Mouse (Mus musculus) gastrocnemius, postnatal 10 days (tissue): ENCODE measurements around the gene Cmtr1. TPM values are rescaled to one million over a fixed set of nuclear protein-coding genes. Genes with fewer than 3 reads are reported as not detected.
"Not testable (repeated sequence)": the region's sequence is repeated elsewhere in the genome, so short reads cannot be mapped to it uniquely, and the experiment has no call there.

Experiments used
- DNase-seq: peaks from one replicate; pipeline ENCODE4 v3.0.0; 2021; ENCODE audit warnings: mixed read lengths
- total RNA-seq, 2 experiments: library from RNA; stranded (reverse); gene quantifications; 2 replicates each; pipeline ENCODE4 v1.2.3; 2021

The Cmtr1 gene
- total RNA-seq, 2 experiments from 2014 or later = 46.1 to 51.9 TPM

DNA sequence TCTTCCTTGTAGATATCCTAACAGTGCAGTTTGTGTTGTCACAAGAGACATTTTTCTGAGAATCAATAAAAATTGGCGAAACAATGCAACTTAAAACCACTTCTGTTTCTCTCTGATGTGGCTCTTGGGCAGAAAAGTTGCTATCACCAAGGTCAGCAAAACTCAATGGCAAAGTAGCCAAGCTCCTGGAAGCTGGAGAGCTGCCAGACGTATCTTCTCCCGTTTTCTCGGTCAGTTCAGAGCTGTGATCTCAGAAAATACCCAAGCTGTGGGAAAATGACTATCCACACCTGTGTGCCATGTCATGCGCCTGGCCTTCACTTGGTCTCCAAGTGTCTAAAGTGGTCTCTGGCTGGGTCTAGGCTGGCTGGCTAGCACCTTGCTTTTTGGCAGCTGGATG lies 45.5 kb downstream of the Cmtr1 start:
- no peak for DNase-seq

DNA sequence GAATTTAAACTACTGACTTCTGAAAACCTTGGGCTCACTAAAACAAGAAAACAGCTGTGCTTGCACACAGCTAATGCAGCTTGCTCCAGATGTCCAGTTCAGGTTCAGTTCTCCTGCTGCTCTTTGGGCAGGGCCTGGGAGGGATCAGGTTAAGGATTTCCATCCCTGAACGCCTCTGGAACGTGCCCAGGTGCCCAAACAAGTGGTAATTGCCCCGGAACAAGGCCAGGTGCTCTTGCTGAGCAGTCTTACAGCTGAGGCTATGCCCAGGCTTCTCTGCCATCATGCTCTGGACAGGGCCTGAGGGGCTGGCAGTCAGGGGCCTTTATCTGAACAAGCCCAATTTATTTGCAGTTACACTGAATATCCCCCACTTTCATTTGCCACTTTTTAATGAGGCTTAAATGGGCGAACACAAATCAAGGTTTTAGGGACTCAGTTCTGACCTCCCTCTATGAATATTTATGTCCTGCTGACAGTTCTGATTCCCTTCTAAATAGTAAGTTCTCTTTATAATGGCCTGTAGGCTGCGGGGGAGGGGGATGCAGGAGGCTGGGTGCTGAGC lies 46.7 kb downstream of the Cmtr1 start:
- DNase-seq = no peak

DNA sequence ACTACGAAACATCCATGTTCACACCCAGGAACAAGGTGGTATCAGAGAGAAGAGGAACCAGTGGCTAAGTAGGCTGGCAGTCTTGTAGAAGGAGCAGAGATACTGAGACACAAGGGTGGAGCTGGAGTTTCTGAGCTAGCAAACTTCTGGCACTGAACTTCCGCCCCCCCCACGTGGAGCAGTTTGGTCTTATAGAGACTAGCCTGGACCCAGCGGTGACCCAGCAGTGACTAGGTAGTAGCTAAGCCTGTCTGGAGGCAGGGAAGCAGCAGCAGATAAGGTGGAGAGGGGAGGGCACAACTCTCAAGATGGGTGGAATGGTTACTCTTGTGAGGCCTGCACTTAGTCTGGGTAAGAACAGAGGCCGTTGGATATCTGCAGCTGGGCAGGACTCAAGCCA lies 48.4 kb downstream of the Cmtr1 start:
- no peak for DNase-seq

DNA sequence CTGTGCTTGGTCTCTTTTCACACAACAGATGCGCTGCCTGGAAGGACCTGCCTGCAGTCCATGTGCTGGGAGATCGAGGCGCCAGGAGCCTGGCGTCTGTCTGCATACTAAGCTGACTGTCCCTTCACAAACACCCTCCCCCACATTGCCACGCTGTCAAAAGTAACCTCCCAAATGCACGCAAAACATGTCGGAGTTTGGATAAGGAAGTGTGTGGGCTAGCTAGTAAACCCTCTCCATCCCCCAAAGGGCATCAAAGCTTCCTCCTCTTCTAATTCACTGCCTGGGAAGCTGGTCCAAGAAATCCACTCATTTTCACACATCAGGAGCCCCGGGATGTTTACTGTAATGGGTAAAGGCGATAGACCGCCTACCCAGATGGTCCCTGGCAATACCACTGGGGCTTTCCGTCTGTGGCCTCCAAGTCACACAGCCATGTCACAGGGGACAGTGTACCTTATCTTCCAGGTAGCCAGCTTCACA lies 50.2 kb downstream of the Cmtr1 start:
- no peak for DNase-seq

GRCm38 (mm10) chr17:29711076-29711744 lies 50.8 kb downstream of the Cmtr1 start:
- no peak for DNase-seq

- DNase-seq = no peak
These were observed 51.5 kb downstream of the Cmtr1 start for GRCm38 (mm10) chr17:29711745-29712431.

GRCm38 (mm10) chr17:29712565-29712964 lies 52.2 kb downstream of the Cmtr1 start:
- DNase-seq = no peak

DNA sequence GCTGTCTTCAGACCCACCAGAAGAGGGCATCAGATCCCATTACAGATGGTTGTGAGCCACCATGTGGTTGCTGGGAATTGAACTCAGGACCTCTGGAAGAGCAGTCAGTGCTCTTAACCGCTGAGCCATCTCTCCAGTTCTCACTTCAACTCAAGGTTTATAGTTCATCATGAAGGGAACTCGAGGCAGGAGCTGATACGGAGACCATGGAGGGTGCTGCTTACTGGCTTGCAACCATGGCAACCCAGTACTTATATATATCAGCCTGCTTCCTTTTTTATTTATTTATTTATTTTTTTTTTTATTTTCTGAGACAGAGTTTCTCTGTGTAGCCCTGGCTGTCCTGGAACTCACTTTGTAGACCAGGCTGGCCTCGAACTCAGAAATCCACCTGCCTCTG lies 53.3 kb downstream of the Cmtr1 start:
- DNase-seq = not testable (repeated sequence)

DNA sequence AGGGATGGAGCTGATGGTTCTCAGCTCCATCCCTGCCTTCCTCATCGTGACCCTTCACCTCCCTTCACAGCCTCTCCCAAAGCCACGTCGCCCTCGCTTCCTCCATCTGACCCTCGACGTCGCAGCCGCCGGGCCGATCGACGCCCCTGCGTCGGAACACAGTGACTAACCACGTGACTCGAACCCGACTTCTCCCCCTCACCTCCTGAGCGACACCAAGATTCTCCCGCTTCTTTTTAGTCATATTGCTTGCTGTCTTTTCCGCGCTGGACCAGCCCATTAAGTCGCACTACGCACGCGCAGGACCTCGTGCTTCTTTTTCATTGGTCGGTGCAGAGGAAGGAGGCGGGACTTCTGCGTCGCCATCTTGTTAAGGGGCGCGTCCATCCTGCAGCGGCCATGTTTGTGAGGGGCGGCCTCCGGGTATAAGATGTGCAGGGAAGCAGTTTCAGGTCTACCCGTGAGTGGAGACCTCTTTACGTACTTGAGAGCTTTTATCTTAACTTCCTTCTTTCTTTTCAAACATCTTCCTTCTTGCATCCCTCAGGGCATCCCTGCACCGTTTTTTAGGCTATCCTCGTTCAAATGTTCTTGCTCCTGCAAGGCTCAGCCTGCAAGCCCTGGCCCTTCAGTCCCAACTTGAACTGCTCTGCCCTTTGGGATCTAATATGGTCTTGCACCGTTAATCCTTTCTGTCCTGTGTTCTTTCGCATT lies 56.5 kb downstream of the Cmtr1 start, which contains the start of gene Ccdc167:
TSS of gene Ccdc167 (minus strand) at position 313 of the 714 bp plus-strand sequence.
- DNase-seq = peak; percentile 92

- DNase-seq = no peak
These were observed 58.3 kb downstream of the Cmtr1 start for GRCm38 (mm10) chr17:29718660-29719059.

DNA sequence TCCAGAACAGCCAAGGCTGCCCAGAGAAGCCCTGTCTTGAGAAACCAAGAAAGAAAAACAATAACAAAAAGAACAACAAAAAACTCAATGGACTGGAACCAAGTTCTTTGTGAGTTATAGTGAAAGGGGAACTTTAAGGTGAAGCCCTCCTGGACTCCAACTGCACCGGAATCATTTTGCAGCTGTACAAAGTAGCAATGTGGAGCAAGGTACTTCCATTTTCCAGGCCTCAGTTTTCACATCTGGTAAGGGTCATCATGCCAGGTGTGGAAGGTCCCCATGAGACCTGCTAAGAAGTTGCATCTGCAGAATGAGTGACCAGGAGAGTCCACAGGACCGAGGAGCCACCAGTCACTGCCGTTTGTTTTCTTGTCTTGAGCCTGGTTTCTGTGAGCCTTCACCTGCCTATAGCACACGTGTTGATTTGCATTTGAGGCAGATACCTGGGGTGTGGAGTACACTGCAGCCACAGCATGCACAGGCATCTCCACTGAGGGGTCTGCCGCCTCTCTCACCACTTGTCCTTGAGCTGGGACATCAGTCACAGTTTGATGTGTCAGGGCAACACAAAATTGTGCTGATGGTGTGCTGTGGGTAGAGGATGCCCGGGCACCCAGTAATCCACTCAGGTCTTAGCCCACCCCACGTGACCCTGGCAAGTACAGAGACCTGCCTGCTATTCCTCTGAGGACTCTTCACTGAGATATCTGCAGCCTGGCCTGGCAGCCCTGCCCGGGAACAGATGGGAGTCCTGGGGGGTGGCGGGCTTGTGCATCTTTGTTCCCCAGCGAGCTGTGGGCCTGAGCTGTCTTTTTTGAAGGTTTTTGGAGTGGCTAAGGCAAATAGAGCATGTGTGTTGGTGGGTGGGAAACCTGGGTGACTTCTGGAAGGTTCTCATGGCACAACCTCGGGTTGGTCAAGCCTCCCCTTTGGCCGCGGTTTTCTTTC lies 59.5 kb downstream of the Cmtr1 start:
- no peak for DNase-seq

GRCm38 (mm10) chr17:29720755-29721365 lies 60.5 kb downstream of the Cmtr1 start:
- no peak for DNase-seq

DNA sequence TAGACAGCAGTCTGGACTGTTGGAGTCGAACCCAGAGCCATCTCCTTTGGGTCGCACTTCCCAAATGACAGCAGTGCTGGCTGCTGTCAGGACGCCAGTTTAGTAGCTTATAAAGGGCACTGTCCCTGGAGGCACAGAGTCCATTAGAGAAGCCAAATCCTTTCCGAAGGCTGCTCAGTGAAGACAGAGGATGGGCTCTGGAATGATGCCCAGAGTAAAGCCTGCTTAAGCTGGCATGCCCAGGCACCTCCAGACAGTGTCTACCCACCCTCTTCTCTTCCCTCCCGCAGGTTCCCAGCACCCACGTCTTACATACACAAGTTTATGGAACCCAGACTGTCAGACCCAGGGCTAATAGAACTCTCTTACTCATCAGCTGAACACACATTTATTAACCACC lies 64.2 kb downstream of the Cmtr1 start:
- no peak for DNase-seq

DNA sequence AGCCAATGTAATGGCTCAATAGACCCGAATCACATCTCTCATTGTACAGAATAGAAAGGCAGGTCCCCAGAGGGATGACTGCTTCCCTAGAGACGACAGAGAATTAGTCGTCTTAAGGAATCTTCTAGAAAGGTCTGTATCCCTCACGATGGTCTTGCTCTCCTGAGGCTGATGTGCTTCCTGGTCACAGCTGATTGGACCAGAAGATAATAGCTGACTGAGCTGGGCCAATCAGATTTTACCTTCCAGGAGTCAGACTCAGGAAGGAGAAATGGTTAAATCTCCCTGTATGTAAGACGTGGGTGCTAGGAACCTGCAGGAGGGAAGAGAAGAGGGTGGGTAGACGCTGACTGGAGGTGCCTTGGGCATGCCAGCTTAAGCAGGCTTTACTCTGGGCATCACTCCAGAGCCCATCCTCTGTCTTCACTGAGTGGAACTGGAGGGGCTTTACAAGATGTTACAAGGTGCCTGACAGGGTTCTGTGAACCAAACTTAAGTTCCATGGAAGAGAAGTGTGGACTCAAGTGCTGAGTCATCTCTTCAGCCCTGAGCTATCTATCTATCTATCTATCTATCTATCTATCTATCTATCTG lies 64.7 kb downstream of the Cmtr1 start:
- no peak for DNase-seq

DNA sequence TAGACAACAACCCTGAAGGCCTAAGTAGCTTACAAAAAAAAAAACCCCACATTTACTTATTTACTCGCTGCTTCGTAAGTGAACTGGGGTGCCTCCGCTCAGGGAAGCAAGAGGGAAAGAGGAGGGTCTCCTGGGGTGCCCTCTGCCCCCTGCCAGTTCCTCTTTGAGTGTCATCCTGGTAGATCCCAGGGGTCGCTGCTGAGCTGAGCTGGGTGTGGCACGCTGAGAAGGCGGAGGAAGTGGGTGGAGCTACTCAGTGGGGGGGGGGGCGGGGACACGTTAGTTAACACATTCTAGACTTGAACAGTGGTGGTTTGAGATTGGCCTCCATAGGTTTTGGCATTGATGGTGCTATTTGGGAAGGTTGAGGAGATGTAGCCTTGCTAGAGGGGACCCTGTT lies 67.7 kb downstream of the Cmtr1 start:
- DNase-seq = no peak

GRCm38 (mm10) chr17:29730510-29731265 lies 70.3 kb downstream of the Cmtr1 start:
- no peak for DNase-seq

DNA sequence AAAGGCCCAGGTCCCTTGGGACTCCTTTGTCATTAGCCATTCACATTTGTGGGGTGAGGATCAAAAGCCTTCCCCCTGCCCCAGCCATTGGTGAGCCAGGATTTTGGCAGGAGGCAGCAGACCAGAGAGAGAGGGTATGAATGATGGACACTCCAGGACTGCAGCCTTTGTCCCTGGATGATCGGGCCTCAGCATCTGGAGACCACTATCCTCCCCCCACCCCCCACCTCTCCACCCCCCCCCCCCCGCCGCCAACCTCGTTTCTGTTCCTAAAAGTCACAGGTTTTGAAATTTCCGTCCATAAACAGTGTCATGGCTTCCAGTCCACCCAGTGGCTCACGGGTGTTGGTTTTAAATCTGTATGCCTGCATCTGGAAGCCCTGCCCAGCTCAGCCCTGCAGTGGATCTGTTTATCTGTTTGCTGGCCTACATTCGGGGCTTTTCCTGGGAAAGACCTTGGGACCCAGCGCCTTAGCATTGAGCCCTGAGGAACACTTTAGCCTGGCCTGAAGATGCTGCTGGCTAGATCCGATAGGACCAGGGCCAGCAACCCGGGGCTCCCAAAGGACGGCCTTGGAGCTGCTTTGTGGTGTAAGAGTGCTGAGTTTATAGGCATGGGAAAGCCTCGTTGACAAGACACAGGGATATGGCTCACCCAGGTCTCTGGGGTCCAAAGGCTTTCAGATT lies 71.0 kb downstream of the Cmtr1 start:
- DNase-seq = no peak

DNA sequence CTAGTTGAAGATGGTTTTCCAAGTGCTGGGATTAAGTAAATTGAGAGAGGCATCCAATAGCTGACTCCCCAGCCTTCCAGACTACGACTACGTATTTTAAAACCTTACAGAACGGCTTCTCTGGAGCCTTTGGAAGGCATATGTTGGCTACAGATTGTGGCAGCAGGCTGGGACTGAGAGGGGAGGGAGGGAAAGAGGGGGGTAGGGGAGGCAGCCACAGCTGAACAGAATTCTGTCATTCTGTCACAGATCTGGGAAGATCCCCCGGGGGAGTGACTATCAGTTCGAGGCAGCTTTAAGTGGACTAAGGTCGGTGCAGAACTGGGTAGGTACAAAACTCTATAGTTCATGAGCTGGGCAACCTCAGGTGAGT lies 71.5 kb downstream of the Cmtr1 start:
- no peak for DNase-seq

- DNase-seq = no peak
These were observed 72.1 kb downstream of the Cmtr1 start for GRCm38 (mm10) chr17:29732522-29732921.
